Mouse (Mus musculus) ES-Bruce4 (cell line): ENCODE measurements around the gene Rptor.

Experiments
- CTCF ChIP-seq: IDR thresholded peaks from one replicate; pipeline ENCODE4 v1.8.1; 2011; ENCODE audit warnings: low read depth, low read length
- POLR2A ChIP-seq: IDR thresholded peaks from one replicate; pipeline ENCODE4 v1.8.1; 2011; ENCODE audit warnings: low read length; ENCODE audit not compliant: insufficient read depth

DNA sequence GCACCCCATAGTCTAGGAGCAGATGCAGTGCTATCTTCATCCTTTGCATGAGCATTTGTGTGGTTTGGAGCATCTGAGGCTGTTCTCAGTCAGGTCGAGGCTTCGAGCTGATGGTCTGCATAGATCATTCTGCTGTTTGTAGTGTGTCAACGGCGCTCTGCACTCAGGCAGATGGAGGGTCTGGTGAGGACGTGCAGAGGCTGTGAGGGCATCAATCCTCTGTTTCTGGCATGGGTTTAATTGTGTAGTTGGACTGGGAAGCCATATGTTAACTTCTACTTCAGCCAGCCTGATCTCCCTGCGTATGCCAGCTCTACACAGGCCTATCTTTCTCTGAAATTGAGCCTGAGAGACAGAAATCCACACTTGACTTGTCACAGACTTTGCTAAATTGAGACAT, 23.2 kb downstream of the Rptor start:
- TF ChIP-seq POLR2A (no peak), CTCF (no peak)
